Mouse (Mus musculus) liver, postnatal 0 days (tissue): Measurements from ENCODE around the gene Gm9999. TPM values are rescaled to one million over a fixed set of nuclear protein-coding genes. Genes with fewer than 3 reads are reported as not detected.

Experiments used
- ATAC-seq: fragments of 200-750 bp; cut with Nextera tagmentation; 2 replicates; pipeline ENCODE4 v1.8.0; 2017; ENCODE audit warnings: mild to moderate bottlenecking, moderate library complexity
- DNase-seq: peaks from one replicate; pipeline ENCODE4 v3.0.0-alpha.2; 2016
- H3K27ac ChIP-seq: fragments of 300-500 bp; sonication (generic); 2 replicates; pipeline ENCODE4 v1.5.1; 2014; ENCODE audit warnings: antibody characterized with exemption, moderate library complexity, mild to moderate bottlenecking, low read depth
- H3K27me3 ChIP-seq: fragments of 300-500 bp; sonication (generic); 2 replicates; pipeline ENCODE4 v1.6.1; 2014; ENCODE audit warnings: low read length, control low read depth, mixed read lengths; ENCODE audit not compliant: insufficient read depth
- H3K36me3 ChIP-seq: fragments of 300-500 bp; sonication (generic); replicated peaks from 2 replicates; pipeline ENCODE4 v1.6.1; 2014; ENCODE audit warnings: mild to moderate bottlenecking, control low read depth, low read length, moderate library complexity, mixed read lengths; ENCODE audit not compliant: insufficient read depth
- H3K4me1 ChIP-seq: fragments of 300-500 bp; sonication (generic); 2 replicates; pipeline ENCODE4 v1.6.1; 2014; ENCODE audit warnings: antibody characterized with exemption, mild to moderate bottlenecking, control low read depth; ENCODE audit not compliant: insufficient read depth
- H3K4me2 ChIP-seq: fragments of 300-500 bp; sonication (generic); 2 replicates; pipeline ENCODE4 v1.6.1; 2014; ENCODE audit warnings: low read depth, mild to moderate bottlenecking, low read length, moderate library complexity, mixed read lengths
- H3K4me3 ChIP-seq: fragments of 300-500 bp; sonication (generic); 2 replicates; pipeline ENCODE4 v1.5.1; 2014; ENCODE audit warnings: low read depth, low read length
- H3K9ac ChIP-seq: fragments of 300-500 bp; sonication (generic); replicated peaks from 2 replicates; pipeline ENCODE4 v1.6.1; 2014; ENCODE audit warnings: mild to moderate bottlenecking, moderate library complexity
- H3K9me3 ChIP-seq: fragments of 300-500 bp; sonication (generic); 2 replicates; pipeline ENCODE4 v1.6.1; 2016; ENCODE audit warnings: mild to moderate bottlenecking, control low read depth, low read length, mixed read lengths
- CTCF ChIP-seq: sonication (generic); IDR thresholded peaks from 2 replicates; pipeline ENCODE4 v1.5.1; 2016; ENCODE audit warnings: antibody characterized with exemption, low read depth
- EP300 ChIP-seq: IDR thresholded peaks from 2 replicates; pipeline ENCODE4 v1.6.1; 2016; ENCODE audit warnings: antibody characterized with exemption, low read depth, mild to moderate bottlenecking
- WGBS: fragments of 180-500 bp; shearing (Covaris S2); extraction: QIAGEN DNeasy Blood & Tissue Kit; methylation state at CpG from one replicate; pipeline ENCODE4 v1.1.7; 2014; ENCODE audit not compliant: insufficient replicate concordance; 5-methylcytosine and 5-hydroxymethylcytosine counted together
- polyA plus RNA-seq: library from polyadenylated mRNA; unstranded; fragments of >200 nt; fragmentation: Nextera tagmentation; extraction: Ambion mirVana; gene quantifications from 2 replicates; pipeline ENCODE4 v1.2.1, GENCODE M21; 2015

Gene Gm9999
- polyA plus RNA-seq, 1 experiment from 2014 or later, result not detected

DNA sequence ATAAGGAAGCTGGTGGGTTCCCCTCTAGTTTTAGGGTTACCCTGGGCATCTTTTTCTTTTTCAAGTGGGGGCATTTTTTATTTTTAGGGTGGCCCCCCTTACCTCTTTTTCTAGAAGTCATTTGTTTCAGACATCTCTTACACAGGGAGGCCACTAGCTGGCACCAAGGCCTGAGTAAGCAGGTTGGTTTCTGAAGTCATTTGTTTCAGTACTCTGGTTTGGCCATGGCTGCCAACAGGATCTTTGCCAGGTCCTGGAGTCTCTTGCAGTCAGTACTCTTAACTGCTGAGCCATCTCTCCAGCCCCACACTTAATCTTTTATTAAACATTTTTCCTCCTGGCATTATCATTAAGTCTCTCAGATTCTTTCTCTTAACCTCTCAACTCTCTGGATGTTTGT, 21.2 kb upstream of the Gm9999 start:
- no peak for TF ChIP-seq EP300
- no peak for TF ChIP-seq CTCF
- Histone ChIP-seq H3K27me3 (no peaks in the 10 kb centered on the region), H3K36me3 (no peaks in the 10 kb centered on the region), H3K4me2 (no peak overlapping the region), H3K4me1 (peaks cover 21% of the 10 kb centered on the region), H3K4me3 (no peak overlapping the region), H3K27ac (no peak overlapping the region), H3K9ac (no peak overlapping the region), H3K9me3 (no peaks in the 10 kb centered on the region)
- DNase-seq, result no peak
- no peak for ATAC-seq

- Histone ChIP-seq H3K27ac (no peak overlapping the region), H3K36me3 (no peaks in the 10 kb centered on the region), H3K4me3 (no peak overlapping the region), H3K27me3 (no peaks in the 10 kb centered on the region), H3K4me1 (peaks cover 14% of the 10 kb centered on the region), H3K4me2 (peak overlapping the region; percentile 56), H3K9me3 (no peaks in the 10 kb centered on the region), H3K9ac (peak overlapping the region; percentile 41; the same call in 1 of the 2 replicates)
- DNase-seq (peak; percentile 74), ATAC-seq (peak; percentile 26; the same call in 1 of the 2 replicates)
- TF ChIP-seq CTCF (peak; percentile 94), EP300 (no peak)
- WGBS, result 3% methylated on average over 9 of the region's 9 CpGs
Measured at GRCm38 (mm10) chr7:46962806-46963618, 20.4 kb upstream of the Gm9999 start.

DNA sequence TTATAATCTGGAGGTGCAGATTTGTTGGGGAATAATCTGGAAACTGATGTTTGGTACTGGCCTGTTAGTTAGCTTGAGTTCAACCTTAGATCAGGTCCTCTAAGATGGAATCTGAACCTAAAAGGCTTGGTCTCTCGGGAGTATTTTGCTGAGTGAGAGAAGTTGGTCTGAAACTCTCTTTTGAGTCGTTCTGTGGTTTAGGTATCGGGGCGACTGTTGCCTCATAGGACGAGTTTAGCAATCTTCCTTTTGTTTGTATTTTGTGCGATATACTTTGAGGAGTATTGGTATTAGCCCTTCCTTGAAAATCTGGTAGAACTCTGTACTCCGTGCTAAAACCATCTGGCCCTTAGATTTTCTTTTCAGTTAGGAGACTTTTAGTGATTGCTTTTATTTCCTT, 19.3 kb upstream of the Gm9999 start:
- no peaks in the 10 kb centered on the region for H3K9me3 ChIP-seq
- peaks cover 8% of the 10 kb centered on the region for H3K4me1 ChIP-seq
- ATAC-seq (no peak), DNase-seq (no peak)
- H3K9ac ChIP-seq, result no peak overlapping the region
- no peak overlapping the region for H3K27ac ChIP-seq
- H3K4me2 ChIP-seq, result peak overlapping the region; percentile 56; the same call in 1 of the 2 replicates
- 47% methylated on average over 7 of the region's 7 CpGs for WGBS
- TF ChIP-seq CTCF, result no peak
- no peak for TF ChIP-seq EP300
- H3K27me3 ChIP-seq, result no peaks in the 10 kb centered on the region
- H3K36me3 ChIP-seq, result no peaks in the 10 kb centered on the region
- no peak overlapping the region for H3K4me3 ChIP-seq

DNA sequence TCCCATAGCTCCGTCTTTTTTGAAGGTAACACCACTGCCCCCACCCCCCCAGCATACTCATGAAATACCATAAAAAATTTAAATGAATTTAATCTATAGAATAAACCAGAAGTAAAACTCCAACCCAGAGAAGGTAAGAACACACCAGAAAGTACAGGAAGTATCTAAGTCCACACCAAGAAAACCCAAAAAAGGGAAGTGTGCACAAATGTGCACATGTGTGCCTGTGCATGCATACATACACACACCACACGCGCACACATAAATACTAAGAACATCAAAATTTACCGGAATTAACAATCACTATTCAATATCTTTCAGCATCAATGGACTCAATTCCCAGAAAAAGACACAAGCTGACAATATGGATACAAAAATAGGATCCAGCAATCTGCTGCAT, 13.5 kb upstream of the Gm9999 start:
- no peaks in the 10 kb centered on the region for H3K36me3 ChIP-seq
- no peak for DNase-seq
- no peaks in the 10 kb centered on the region for H3K27me3 ChIP-seq
- H3K9ac ChIP-seq, result no peak overlapping the region
- TF ChIP-seq EP300 (no peak), CTCF (no peak)
- no peaks in the 10 kb centered on the region for H3K9me3 ChIP-seq
- ATAC-seq, result no peak
- H3K4me2 ChIP-seq, result no peak overlapping the region
- no peaks in the 10 kb centered on the region for H3K4me1 ChIP-seq
- no peak overlapping the region for H3K27ac ChIP-seq
- 81% methylated on average over 4 of the region's 4 CpGs for whole genome bisulfite sequencing
- no peak overlapping the region for H3K4me3 ChIP-seq

- ATAC-seq, result no peak
Measured at GRCm38 (mm10) chr7:46974648-46975047, 8.7 kb upstream of the Gm9999 start.

GRCm38 (mm10) chr7:46975456-46975855, 7.9 kb upstream of the Gm9999 start:
- Histone ChIP-seq H3K36me3 (no peaks in the 10 kb centered on the region), H3K4me3 (no peak overlapping the region), H3K9me3 (no peaks in the 10 kb centered on the region), H3K9ac (no peak overlapping the region), H3K27ac (no peak overlapping the region), H3K4me2 (no peak overlapping the region), H3K4me1 (no peaks in the 10 kb centered on the region), H3K27me3 (no peaks in the 10 kb centered on the region)
- TF ChIP-seq CTCF, result no peak
- TF ChIP-seq EP300, result no peak
- ATAC-seq (no peak), DNase-seq (no peak)
- WGBS, result 86% methylated on average over 11 of the region's 11 CpGs

More at GRCm38 (mm10) chr7:46974648-46975047, 8.7 kb upstream of the Gm9999 start:
- Histone ChIP-seq H3K4me3 (no peak overlapping the region), H3K9ac (no peak overlapping the region), H3K4me2 (no peak overlapping the region), H3K27ac (no peak overlapping the region), H3K9me3 (no peaks in the 10 kb centered on the region), H3K36me3 (no peaks in the 10 kb centered on the region), H3K27me3 (no peaks in the 10 kb centered on the region), H3K4me1 (no peaks in the 10 kb centered on the region)
- 75% methylated on average over 4 of the region's 4 CpGs for WGBS
- DNase-seq, result no peak
- no peak for TF ChIP-seq CTCF
- TF ChIP-seq EP300, result no peak
